Mouse (Mus musculus) common myeloid progenitor, adult 5-6 weeks (primary cell): ENCODE data around the gene Ybx1. TPM values are rescaled to one million over a fixed set of nuclear protein-coding genes. Genes with fewer than 3 reads are reported as not detected.
"Not testable (repeated sequence)": the region's sequence is repeated elsewhere in the genome, so short reads cannot be mapped to it uniquely, and the experiment has no call there.

Experiments
- ATAC-seq: replicated peaks from 2 replicates; pipeline ENCODE4 v1.8.0; 2016; ENCODE audit warnings: low read depth, mild to moderate bottlenecking, moderate TSS enrichment, inconsistent platforms; ENCODE audit not compliant: poor library complexity, severe bottlenecking
- total RNA-seq: library from RNA; stranded (forward); fragments of 200-1000, 187-1606 nt; gene quantifications from 2 replicates; pipeline ENCODE4 v1.2.3, GENCODE M21; 2017

Gene Ybx1
- total RNA-seq = 1,378 and 1,487 TPM in 2 replicates

DNA sequence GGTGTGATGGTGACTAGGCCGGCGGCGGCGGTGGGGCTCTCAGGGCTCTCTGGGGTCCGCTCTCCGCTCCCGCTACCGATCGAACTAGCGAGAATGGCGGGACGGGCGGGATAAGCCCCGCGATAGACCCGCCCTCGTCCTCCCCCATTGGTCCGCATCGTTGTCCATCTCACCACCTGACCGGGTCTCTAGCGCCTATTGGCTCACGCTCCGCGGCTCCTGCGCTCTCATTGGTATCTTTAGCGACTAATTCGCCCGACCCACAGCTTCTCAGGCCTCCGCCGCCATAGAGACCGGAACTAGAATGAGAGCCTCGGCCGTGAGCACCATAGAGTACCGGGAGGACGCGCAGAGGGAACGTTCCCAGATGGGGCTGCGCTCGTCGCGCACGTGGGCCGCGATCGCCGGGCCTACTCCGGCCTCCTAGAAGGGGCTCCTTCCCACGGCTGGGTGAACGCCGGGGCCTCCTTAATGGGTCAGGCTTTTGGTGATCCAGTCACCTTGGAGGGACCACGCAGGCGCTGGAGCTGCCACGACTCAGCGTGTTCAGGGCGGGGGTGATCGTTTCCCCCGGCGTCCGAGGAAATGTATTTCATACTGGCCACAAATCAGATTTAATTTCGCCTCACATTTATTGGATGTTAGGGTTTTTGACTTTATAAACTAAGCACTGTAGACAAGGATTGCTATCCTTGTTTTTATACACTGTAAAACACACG is at the start of gene Ybx1:
Ybx1 (minus strand) TSS at position 190 of the 719 bp plus-strand sequence.
- ATAC-seq = peak; percentile 97

DNA sequence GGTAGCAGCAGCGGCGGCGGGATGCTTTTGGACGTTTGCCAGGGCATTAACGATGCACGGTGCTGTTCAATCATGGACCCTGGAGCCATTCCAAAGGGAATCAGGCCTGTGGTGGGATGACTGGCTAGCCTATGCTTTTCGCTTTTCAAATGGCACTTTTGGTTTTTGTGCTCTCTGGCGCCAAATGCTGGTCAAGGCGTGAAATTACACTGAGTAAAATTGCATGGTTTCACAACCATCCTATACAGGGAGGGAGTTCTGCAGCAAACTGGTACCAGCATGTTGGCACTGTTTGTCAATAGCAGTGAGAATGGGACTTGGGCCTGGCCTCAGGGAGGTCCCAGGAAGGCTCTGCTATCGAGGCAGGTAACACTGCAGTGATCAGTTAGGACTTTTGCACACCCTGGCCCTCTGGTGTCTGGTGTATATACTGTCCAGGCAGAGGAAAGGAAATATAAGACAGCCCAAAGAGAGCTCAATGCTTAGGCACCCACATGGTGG is 44.5 kb upstream of the Ybx1 start:
- ATAC-seq = peak; percentile 86

DNA sequence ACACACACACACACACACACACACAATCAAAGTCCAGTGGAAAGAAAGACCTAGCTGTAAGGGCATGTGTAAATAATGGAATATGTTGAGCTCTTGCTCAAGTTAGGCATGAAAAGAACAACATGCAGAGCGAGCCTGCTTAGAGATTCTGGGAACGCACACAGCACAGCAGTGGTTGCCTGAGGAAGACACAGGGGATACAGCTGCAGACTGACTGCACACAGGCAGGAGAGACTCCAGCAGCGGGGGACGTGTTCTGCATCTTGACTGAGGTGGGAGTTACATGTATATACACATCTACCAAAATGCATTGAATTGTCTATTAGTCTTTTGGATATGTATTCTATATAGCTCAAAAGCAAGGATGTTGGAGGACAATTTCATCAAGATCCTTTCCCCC is 44.0 kb upstream of the Ybx1 start:
- ATAC-seq = no peak

DNA sequence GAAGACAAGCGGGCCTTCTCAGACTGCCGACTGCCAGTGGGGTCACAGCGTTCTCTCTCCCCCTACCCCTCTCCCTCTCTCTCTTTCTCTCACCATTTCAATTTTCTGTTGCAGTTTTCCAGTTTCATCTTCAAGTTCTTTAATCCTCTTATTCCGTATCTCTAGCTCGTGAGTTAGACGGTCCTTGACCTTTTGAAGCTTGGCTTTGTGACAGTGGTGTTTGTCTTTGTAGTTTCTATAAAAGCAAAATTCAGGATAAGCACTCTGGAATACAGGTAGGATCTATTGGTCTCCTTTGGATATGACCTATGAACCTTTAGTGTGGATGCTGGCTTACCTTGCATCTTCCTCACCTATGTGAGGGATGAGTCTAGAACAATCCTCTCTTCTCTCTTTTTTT is 39.1 kb upstream of the Ybx1 start:
- no peak for ATAC-seq

DNA sequence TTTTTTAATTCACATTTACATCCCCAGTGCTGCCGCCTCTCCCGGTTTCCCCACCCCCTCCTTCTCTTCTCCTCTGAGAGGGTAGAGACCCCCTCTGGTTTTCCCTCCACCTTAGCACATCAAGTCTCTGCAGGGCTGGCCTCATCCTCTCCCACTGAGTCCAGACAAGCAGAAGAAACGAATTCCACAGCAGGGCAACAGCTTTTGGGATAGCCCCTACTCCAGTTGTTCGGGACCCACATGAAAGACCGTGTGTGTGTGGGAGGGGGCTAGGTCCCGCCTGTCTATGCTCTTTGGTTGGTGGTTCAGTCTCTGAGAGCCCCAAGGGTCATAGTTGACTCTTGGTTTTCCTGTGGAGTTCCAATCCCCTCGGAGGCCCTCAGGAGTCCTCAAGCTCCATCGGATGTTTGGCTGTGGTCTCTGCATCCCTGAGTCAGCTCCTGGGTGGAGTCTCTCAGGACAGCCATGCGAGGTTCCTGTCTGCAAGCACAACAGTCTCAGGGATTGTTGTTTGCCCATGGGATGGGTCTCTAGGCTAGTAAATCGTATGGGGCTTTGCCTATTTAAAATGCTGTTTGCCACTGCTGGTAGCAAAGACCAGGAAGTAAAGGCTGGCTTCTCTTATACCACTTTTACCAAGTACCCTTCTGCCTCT is 26.6 kb upstream of the Ybx1 start:
- no peak for ATAC-seq

DNA sequence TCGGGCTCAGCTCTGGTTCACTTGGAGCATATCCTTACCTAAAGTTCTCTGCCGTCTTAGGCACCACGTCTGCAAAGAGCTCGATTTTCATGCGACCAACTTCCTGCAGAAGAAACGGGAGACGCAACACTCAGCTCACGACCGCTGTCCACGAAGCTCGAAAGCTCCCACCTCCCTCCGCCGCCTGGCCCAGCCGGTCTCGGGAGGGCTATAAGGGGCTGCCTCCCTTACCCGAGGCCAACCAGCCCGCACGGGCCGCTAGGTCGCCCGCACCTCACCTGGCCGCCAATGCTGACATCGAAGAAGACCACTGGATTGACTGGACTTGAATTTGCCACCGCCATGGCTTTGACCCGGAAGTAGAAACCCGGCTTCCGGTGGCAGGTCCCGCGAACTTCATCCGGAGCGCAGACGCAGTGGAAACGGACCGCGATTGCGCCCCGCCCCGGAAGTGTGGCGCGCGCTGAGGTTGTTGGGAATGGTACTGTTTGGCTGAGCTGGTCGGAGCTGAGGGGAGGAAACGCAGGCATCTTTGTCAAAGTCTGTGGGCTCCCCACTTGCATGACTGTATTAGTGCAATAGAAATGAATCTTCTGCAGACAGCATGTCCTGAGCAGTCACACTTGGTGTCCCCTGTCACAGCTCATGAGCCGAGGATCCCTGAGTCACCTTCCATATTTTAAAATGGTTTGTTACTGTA is 25.9 kb upstream of the Ybx1 start, which contains the start of gene Ppih:
Ppih (minus strand) TSS at position 416 of the 700 bp plus-strand sequence.
- peak; percentile 100 for ATAC-seq

DNA sequence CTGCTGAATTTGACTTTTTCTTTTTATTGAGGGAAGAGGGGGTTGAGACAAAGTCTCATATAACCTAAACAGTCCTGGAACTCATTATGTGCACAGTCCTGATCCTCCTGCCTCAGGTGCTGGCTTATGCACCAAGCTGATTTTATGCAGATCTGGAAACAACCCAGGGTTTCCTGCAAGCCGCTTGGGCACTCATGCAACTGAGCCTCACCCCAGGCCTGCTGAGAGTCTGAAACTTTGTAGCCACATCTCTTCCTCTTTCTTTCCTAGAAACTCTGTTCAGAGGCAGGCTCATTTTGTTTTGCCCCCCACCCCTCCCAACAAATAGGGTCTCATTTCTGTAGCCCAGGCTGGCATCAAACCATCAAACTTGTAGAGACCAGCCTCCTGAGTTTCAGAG is 19.4 kb upstream of the Ybx1 start:
- no peak for ATAC-seq

DNA sequence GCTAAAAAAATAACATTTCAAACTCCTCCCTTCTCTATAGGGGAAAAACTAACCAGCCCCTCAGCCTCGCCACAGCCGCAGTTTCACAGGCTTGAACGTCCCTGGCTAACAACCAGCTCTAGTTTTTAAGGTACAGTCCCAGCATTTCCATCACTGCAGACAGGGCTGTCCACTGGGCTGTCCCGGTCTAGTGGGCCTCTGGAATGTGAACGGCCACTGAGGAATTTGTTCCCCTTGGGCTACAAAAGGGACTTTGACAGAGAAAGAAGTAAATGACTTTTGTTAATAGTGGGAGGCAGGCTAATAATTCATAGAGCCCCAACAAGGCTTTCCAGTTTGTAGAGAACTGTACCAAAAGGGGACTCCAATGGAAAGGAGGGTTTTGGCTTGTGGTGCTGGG is 11.0 kb upstream of the Ybx1 start:
- no peak for ATAC-seq

DNA sequence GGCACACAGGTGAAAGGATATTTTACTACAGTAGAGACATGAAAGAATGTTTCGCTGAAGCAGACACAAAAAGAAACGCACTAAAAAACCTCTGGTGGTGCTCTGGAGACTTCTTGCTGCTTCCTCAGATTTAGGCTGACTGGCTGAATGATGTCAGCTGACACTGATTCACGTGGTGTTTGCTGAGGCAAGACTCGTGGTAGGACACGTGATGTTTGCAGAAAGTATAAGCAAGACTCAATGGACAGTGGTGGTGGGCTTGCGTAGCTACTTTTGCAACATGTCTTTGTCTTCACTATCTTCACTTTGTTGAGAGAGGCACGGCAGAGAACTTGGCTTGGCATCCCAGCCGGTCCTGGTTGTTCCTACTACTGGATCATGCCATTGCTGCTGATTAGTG is 8.9 kb upstream of the Ybx1 start:
- ATAC-seq = no peak

DNA sequence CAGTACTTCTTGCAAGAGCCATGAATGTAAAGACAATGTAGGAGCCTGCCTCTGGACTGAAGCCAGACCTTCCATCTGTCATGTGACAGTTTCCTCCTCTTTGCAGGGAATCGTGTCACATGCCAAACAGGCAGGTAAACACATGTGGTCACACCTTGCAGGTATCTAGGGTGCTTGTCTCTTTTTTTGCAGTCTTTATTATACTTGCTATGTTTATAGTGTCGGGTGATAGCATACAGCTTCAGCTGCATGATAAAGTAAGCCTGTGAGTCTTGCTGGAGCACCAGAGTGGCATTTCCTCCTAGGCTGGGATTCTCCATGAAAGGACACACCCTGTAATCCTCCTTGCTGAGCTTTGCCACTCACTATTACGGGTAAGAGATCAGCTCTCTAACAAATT is 7.4 kb upstream of the Ybx1 start:
- ATAC-seq = no peak

DNA sequence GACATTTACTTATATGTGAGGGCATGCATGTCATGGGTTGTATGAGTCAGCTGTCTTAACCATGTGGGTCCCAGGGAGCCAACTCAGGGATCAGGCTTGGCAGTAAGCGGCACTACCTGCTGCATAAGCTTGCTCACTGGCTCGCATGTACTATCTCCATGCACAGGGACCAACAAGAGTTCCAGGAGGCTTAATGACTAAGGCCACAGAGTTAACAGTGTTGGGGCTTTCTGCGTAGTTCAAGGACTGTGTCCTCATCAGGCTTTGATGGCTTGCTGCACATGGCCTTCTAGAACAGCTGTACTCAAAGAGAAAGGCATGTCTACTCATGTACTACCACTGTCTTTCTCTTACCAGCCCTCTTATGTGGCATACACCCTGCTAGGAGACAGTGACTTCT is 6.4 kb upstream of the Ybx1 start:
- ATAC-seq = no peak

DNA sequence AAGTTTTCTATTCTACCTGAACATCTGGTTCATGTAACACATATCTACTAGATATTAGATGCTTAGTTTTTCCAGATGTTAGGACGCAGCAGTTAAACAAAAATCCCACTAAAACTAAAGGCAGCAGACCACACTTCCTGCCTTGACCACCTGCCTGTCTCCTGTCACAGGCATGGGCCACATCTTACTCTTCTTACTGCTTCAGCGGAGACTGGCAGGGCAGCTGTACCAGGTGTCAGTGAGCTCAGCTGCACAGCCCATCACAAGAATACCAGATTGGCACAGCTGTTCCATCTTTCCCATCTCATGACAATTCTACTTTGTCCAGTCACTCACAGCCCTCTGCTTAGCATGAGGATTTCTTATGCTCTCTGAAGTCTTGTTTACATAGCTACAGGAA is 3.0 kb upstream of the Ybx1 start:
- ATAC-seq = no peak

DNA sequence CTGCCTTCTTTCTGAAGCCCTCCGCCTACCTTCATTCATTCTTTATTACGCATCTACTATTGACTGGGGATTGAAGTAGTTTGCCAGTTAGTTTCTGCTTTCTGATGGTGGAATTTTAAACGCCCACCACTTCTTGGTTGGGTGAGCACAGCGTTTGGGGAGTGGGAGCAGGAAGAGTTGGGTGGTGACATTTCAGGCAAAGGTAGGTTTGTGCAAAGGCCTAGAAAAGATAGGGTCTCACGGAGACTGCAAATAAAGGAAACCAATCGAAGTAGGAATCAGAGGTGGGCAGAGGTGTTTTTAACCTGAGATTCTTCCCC is 690 bp upstream of the Ybx1 start:
- no peak for ATAC-seq

DNA sequence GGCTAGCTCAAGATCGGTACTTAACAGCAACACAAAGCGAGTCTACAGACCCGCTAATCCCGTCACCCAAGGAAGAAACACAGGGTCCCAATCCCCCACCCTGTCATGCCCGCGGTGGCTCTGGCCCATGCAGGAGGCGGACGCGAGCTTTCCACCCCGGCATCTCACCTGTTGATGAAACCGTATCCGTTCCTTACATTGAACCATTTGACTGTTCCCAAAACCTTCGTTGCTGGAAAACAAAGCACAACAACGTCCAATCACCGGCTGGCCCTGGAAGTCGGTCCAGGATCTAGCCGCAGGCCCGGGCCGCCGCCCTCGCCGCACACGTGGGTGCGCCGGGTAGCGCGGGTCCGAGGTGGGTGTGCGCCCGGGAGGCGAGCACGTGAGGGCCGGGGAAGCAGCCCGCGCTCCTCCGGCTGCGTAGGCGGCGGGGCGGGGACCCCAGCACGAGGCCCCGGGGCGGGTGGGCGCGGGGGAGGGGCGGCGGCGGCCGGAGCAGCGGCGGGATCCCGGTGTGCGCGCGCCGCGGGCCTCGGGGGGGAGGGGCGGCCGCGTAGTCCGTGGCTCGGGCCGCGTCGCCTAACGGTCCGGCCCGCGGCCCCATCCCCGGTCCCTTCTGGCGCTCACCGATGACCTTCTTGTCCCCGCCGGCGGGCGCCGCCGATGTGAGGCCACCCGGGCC is 688 bp downstream of the Ybx1 start:
- no peak for ATAC-seq

DNA sequence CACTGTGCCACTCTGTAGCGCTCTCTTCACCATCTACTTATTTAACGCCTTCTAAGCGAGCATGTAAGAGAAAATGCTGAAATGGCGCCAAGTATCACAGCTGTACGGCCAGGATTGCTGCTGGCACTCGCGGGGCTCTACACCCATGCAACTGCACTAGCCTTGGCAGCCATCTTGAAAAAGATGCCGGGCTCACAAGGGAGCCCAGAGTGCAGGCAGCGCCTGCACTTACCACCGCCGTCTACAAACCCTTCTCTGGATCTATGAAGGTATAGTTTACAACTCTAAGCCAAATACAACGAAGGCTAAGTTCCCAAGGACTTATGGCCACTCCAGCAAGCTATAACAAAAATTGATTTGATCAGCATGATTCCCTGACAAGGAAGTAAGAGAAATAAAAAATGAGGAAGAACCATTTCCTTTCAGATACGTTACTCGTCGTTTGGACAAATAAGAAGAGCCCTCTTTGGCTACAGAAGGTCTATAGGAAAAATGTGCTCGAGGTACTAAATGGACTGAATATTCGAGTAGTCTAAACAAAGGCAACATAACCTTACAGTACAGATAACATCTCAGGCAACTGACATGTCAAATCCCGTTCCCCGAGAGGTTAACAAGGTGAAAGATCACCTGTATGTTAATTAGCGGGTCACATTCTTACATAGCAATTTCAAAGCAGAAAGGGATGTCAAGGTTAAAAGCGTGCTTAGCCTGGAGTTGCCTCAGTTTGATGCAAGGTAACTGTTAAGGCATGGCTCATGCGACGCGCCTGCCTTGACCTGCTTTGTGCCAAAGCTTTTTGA is 1.4 kb downstream of the Ybx1 start:
- peak; percentile 34 for ATAC-seq

DNA sequence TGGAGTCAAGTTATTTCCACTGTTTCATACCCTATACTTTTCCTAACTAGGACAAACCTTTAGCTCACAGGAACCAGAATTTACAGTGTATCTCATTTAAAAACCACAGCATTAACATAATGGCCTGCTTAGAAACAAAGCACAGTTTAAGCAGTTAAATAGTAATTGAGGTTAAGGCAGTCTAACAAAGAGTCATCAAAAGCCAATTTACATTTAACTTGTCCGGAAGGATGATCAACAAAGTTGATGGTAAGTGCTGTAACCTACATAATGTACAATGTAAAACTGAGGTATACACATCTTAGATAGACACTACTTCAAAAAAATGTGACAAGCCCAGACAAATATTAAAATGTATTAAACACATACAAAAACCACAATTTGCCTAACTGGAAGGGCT is 2.5 kb downstream of the Ybx1 start:
- no peak for ATAC-seq

DNA sequence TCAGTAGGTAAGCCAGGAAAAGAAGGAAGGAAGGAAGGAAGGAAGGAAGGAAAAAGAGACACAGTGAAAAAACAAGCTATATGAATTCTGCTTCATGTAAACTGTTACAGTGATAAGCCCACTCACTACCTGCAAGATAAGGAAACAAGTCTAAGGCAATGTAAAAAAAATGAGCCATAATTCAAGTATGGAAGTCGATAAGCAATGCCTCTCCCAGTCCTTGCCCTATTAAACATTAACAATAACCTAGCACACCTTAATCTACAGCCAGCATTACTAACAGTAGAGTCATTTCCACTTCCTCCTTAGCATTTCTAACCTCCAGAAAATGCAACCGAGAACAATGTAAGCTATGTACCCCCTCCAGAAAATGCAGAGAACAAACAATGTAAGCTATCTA is 9.1 kb downstream of the Ybx1 start:
- ATAC-seq = 0 out of 2 replicates have a peak, but pooled peaks have one; percentile 21

DNA sequence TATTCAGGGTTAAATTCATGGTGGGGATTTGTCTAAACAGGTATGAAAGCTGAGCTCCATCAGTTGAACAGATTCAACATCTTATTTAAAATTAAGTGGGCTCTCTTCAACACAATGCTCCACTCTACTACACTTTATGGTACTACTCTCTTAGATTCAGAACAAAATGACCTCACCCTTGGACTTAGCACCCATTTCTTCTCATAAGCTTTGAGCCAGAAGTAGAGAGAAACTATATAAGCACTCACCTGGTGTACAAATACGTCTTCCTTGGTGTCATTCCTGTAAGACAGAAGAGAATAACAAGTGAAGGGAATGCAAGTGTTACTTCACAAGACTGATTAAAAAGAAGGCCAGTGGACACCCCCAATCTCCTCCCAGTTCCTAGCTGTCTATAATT is 9.5 kb downstream of the Ybx1 start:
- ATAC-seq = no peak

DNA sequence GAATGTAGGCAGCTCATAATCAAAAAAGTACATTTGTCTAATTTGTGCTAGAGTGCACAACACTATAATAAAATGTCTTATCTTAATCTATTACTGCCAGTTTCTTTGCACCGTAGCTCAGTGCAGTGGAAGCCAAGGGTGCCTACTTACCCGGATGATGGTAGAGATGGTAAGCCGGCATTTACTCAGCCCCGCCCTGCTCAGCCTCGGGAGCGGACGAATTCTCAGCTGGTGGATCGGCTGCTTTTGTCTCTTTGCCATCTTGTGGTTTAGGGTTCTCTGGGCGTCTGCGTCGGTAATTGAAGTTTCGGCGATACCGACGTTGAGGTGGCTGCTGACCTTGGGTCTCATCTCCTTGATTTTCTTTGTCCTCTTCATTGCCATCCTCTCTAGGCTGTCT is 15.6 kb downstream of the Ybx1 start:
- not testable (repeated sequence) for ATAC-seq

DNA sequence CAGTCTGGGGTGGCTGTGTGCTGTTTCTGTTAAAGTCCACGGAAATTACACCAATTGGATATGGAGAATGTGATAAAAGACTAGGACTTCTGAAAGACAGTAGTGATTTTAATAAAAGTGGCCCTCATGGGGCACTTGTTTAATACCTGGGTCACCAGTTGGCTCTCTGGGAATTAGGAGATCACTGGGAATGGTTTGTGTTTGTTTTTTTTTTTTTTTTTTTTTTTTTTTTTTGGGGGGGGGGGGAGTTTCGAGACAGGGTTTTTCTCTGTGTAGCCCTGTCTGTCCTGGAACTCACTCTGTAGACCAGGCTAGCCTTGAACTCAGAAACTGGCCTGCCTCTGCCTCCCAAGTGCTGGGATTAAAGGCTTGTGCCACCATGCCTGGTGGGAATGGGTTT is 18.7 kb downstream of the Ybx1 start:
- no peak for ATAC-seq
